Mouse (Mus musculus) gastrocnemius, postnatal 10 days (tissue): ENCODE results near the gene Gna14. TPM values are rescaled to one million over a fixed set of nuclear protein-coding genes. Genes with fewer than 3 reads are reported as not detected.

Experiments used
- DNase-seq: peaks from one replicate; pipeline ENCODE4 v3.0.0; 2021; ENCODE audit warnings: mixed read lengths
- total RNA-seq, 2 experiments: library from RNA; stranded (reverse); gene quantifications; 2 replicates each; pipeline ENCODE4 v1.2.3; 2021

The Gna14 gene
- total RNA-seq, 2 experiments from 2014 or later = 0.84 to 1.1 TPM

DNA sequence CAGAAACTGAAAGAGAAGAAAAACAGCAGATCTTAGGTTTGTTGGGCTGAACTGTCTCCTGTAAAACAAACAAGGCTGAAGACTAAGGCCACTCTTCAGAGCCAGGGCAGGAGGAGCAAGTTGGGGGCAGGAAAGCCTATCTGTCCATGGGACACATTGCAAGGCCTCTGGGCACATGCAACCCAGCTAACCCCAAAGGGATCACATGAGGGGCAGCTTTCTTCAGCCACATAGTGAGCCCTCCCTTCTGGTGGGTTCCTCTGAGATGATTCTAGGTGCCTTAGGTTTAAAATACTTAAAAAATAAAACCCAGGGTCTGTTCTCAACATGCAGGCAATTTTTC, 158.4 kb downstream of the Gna14 start:
- DNase-seq = no peak

DNA sequence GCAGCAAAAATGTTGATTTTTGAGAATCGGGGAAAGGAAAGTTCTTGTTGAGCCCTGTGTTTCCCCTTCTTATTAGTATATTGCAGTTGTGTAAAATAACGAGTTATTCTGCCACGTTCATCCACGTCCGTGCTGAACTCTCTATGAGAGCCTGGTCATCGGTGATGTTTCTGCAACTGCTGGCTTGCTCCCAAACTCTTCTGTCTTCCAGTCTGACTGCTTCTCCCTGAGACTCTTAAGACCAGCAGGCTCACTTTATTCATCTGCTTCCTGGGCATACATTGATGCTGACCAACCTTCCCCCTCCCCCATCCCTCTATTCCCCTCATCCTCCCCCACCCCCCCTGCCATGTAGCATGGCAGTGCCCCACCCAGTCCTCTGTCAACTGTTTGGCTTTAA, 161.7 kb downstream of the Gna14 start:
- DNase-seq = no peak

DNA sequence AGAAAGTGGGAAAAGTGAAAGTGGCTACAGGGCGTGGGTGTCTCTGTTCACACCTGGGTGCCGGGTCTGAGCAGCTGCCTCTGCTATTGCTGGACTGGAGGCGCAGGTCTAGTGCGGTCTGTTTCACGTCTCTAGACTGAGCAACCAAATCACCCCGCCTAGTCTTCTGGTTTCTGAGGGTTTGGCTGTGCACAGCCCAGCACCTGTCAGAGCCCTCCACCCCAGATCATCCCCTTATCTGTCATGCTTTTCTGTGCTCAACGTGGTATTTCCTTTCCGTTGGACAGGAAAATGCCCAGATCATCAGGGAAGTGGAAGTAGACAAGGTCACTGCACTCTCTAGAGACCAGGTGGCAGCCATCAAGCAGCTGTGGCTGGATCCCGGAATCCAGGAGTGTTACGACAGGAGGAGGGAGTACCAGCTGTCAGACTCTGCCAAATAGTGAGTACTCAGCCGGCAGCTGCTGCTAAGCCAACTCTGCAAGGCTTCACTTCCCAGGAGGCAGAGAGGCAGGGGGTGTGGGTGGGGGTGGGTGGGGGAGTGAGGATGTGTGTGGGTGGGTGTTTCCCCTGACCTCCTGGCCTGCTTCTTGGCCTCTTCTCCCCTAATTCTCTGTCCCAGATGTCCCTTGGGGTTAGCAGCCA, 163.2 kb downstream of the Gna14 start:
- DNase-seq = no peak

DNA sequence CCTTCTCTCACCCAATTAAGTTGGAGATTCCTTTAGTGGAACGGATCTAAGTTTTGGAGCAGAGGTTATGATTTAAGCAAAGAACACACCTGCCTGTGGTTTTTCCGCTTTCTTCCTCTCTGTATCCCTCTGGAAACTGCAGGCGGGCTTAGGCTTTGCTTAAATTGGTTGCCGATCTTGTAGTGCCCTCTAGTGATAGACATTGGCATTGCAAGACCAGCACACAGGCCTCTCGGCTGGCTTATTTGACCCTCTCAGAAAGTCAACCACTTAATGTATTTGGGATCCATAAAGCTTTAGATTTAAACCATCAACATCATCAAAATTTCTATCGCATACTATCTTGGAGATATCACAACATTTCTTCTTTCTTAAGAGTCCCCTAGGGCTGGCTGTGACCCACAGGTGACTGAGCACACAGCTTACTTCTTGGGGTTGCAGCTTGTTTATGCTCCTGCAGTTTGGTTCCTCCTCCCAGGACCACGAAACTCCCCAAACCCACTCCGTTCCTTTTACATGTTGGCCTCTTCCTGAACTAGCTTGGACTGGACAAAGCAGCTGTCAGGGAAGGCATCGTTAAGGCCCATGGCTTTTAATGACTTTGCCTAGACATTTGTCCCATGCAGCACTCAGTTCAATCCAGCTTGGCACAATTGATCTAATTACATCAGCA, 163.9 kb downstream of the Gna14 start:
- DNase-seq = peak; percentile 68

DNA sequence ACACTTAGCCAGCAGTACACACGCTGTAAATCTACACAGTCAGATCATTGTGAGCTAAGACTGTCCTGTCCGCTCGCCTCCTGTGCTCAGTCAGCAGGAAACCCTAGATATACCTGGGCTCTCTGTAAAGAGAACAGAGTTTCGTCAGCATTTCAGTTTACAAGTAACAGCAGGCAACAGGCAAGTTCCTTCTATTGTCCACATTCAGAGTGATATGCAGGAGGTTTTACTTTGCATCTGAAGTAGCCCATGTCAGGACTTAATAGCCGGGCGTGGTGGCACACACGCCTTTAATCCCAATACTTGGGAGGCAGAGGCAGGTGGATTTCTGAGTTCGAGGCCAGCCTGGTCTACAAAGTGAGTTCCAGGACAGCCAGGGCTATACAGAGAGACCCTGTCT, 166.5 kb downstream of the Gna14 start:
- no peak for DNase-seq

DNA sequence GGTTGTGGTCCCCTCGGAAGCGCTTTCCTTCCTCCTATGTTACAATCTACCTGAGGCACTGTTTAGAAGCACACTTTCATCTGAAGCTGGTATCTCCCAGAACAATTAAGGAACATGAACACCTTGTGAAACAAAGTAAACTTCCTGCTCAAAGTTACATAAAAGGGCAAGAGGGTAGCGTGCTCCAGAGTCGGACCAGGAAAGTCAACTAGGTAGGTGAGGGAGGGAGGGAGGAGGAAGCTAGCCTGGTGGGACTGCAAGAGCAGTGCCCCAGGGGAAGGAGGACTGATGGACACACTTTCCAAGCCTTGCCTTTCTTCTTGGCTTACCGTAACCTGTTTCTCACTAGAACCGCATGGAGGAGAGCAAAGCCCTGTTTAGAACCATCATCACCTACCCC, 172.1 kb downstream of the Gna14 start:
- no peak for DNase-seq

DNA sequence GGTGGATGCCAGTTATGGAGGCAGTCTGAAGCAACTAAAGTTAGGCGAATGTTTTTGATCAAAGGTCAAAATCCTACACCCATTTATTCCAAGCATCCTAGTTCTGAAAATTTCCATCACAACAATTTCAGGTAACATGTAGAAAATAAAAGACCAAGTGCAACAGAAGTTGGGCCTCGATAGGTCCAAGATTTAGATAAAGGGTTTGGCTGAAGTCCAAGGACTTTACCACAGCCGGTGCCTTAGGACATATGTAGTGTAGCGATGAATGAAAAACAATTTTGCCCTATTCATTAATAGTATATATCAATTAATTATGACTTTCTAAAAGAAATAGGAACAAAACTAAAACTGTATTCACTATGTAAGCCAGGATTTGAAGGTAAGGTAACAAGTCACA, 187.6 kb downstream of the Gna14 start:
- no peak for DNase-seq

DNA sequence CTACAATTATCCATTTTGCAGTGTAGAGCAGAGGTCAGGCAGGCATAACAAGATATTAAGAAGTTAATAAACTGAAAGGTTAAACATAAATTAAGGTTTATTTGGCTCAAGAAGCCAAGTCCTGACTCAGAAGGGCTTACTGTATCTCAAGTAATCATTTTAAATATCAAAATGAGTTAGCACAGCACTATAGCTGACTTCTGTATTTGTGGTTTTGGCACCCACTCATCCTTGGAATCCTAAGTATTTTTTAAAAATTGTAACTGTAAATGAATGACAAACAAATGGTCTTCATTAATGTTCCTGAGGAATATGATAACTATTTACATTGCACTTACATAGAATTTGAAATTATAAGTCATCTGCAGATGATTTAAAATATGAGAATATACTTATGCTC, 189.4 kb downstream of the Gna14 start:
- no peak for DNase-seq

DNA sequence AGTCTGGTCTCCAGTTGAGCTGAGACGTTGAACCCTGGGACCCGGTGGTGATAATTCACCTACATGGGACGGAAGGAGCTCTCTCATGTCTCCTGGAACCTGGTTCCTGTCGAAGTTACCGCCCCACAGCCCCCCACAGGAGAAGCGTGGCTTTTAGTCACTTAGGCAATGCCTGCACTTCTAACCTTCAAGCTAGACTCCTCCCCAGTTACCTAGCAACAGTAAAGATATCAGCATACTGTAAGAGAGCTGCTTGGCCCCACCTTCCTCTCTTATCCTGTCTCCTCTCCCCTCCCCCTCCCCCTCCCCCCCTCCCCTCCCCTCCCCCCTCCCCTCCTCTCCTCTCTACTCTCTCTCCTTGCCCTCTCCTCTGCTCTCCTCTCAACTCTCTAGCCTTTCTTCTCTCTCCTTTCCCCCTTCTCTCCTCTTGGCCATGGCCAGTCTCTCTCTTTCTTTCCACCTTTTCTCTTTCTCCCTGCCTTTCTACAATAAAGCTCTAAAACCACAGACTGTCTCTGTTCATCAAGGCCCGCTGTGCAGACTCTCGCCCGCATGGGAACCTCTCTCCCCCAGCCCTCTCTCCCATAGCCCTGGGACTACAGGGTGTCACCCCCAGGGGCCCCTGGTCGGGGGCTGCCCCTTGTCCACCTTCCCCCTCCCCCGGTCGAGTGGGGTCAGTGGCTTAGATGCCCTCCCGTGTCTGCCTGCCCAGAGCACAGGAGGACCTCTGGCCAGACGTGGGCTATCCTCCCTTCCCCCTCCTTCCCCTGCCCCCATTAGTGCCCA, 190.2 kb downstream of the Gna14 start:
- no peak for DNase-seq
